Mouse (Mus musculus) midbrain, embryonic 15.5 days (tissue): ENCODE results near the gene Lix1. TPM values are rescaled to one million over a fixed set of nuclear protein-coding genes. Genes with fewer than 3 reads are reported as not detected.

Source experiments
- polyA plus RNA-seq: library from polyadenylated mRNA; unstranded; fragments of >200 nt; fragmentation: Nextera tagmentation; extraction: Ambion mirVana; gene quantifications from 2 replicates; pipeline ENCODE4 v1.2.1, GENCODE M21; 2015

The Lix1 gene
- polyA plus RNA-seq, 1 experiment from 2014 or later = 10.0 TPM

Other genes with a start within 250 kb of the Lix1 start
- 20.4 and 24.0 TPM in 2 replicates for gene Riok2, start 28.4 kb upstream of the Lix1 start, polyA plus RNA-seq
- gene Lnpep, start 222.4 kb downstream of the Lix1 start, polyA plus RNA-seq = 8.3 and 8.6 TPM in 2 replicates